Mouse (Mus musculus) liver, embryonic 14.5 days (tissue): ENCODE results near the gene Tnrc18. TPM values are rescaled to one million over a fixed set of nuclear protein-coding genes. Genes with fewer than 3 reads are reported as not detected.

Experiments used
- ATAC-seq: fragments of 200-750 bp; cut with Nextera tagmentation; 2 replicates; pipeline ENCODE4 v1.8.0; 2017; ENCODE audit warnings: moderate number of reproducible peaks, mild to moderate bottlenecking, moderate library complexity; ENCODE audit not compliant: insufficient read depth
- DNase-seq, 3 experiments: peaks; one replicate each; pipeline ENCODE4 v3.0.0-alpha.2; 2012 to 2013; ENCODE audit warnings: low read depth in 3 of 3, low spot score in 3 of 3
- H3K27ac ChIP-seq: fragments of 300-500 bp; sonication (generic); 2 replicates; pipeline ENCODE4 v1.5.1; 2014; ENCODE audit warnings: moderate library complexity, mild to moderate bottlenecking, control low read depth, inconsistent platforms
- H3K27me3 ChIP-seq: fragments of 300-500 bp; sonication (generic); 2 replicates; pipeline ENCODE4 v1.6.1; 2014; ENCODE audit warnings: mild to moderate bottlenecking, low read length, moderate library complexity; ENCODE audit not compliant: control insufficient read depth, insufficient read depth
- H3K36me3 ChIP-seq: fragments of 300-500 bp; sonication (generic); replicated peaks from 2 replicates; pipeline ENCODE4 v1.6.1; 2014; ENCODE audit warnings: low read depth; ENCODE audit not compliant: control insufficient read depth, insufficient read depth
- H3K4me1 ChIP-seq, 2 experiments: fragments of 200-500 bp in 1 of 2; fragments of 300-500 bp in 1 of 2; sonication (generic) in 1 of 2; replicated peaks; 2 replicates each; pipeline ENCODE4 v1.6.1; 2012 to 2014; ENCODE audit warnings: antibody characterized with exemption in 1 of 2, inconsistent platforms in 1 of 2, low read length in 1 of 2; ENCODE audit not compliant: control insufficient read depth in 2 of 2, insufficient read depth in 2 of 2
- H3K4me2 ChIP-seq: fragments of 300-500 bp; sonication (generic); 2 replicates; pipeline ENCODE4 v1.6.1; 2014; ENCODE audit warnings: low read depth, mild to moderate bottlenecking, control low read depth, moderate library complexity
- H3K4me3 ChIP-seq, 2 experiments: fragments of 200-500 bp in 1 of 2; fragments of 300-500 bp in 1 of 2; sonication (generic) in 1 of 2; 2 replicates each; pipeline ENCODE4 v1.5.1; 2012 to 2014; ENCODE audit warnings: low read depth in 2 of 2, low read length in 2 of 2, mild to moderate bottlenecking in 2 of 2, control low read depth in 1 of 2, inconsistent platforms in 1 of 2, moderate library complexity in 1 of 2; ENCODE audit not compliant: insufficient read depth in 1 of 2
- H3K9ac ChIP-seq: fragments of 300-500 bp; sonication (generic); replicated peaks from 2 replicates; pipeline ENCODE4 v1.6.1; 2014; ENCODE audit warnings: mild to moderate bottlenecking, control low read depth, moderate library complexity
- H3K9me3 ChIP-seq: fragments of 300-500 bp; sonication (generic); 2 replicates; pipeline ENCODE4 v1.6.1; 2016; ENCODE audit warnings: low read length, mixed read lengths; ENCODE audit not compliant: control insufficient read depth
- CTCF ChIP-seq: IDR thresholded peaks from 2 replicates; pipeline ENCODE4 v1.5.1; 2016; ENCODE audit warnings: antibody characterized with exemption, low read depth, control low read depth
- EP300 ChIP-seq: IDR thresholded peaks from 2 replicates; pipeline ENCODE4 v1.6.1; 2016; ENCODE audit warnings: antibody characterized with exemption, low read depth
- WGBS: fragments of 180-500 bp; shearing (Covaris S2); extraction: QIAGEN DNeasy Blood & Tissue Kit; methylation state at CpG from one replicate; pipeline ENCODE4 v1.1.7; 2014; ENCODE audit not compliant: insufficient replicate concordance; 5-methylcytosine and 5-hydroxymethylcytosine counted together
- polyA plus RNA-seq, 2 experiments: library from polyadenylated mRNA; depleted of rRNA in 1 of 2; stranded (reverse) in 1 of 2; unstranded in 1 of 2; fragments of >200 nt; fragmentation: Nextera tagmentation in 1 of 2; extraction: Ambion mirVana in 1 of 2; gene quantifications; 2 replicates each; pipeline versions ENCODE4 v1.2.1 to v1.2.3; 2012 to 2014

Tnrc18 gene
- polyA plus RNA-seq, 2 experiments = 2.3 to 2.9 TPM

DNA sequence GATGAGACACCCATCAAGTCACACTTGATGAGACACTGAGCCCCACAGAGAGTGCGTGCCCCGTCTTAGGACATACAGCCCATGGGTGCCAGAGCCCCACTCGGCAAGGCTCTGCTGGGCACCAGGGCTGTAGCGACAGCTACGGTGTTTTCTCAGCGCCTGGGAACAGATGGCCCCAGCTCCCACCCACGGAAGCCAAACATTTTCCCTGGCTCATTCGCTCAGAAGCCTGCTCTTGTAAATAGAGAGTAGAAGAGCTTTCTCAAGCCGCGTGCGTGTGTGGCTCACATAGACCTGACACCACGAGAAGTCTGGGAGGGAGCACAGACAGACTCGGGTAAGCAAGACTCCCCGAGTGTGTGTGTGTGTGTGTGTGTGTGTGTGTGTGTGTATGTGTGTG is 125.2 kb downstream of the Tnrc18 start, which contains the start of gene Slc29a4:
Gene Slc29a4, plus strand, starts transcription at position 265 of the 400 bp plus-strand sequence.
- DNase-seq = no peak
- H3K27me3 ChIP-seq = no peaks in the 10 kb centered on the region
- no peak for ATAC-seq
- H3K36me3 ChIP-seq = no peaks in the 10 kb centered on the region
- H3K4me1 ChIP-seq = no peaks in the 10 kb centered on the region
- H3K9ac ChIP-seq = no peak within 1 kb of the TSS
- no peak for TF ChIP-seq CTCF
- TF ChIP-seq EP300 = no peak
- no peak within 1 kb of the TSS for H3K27ac ChIP-seq
- no peak within 1 kb of the TSS for H3K4me2 ChIP-seq
- H3K9me3 ChIP-seq = no peaks in the 10 kb centered on the region
- WGBS = 49% methylated on average over 14 of the region's 14 CpGs
- no peak within 1 kb of the TSS for H3K4me3 ChIP-seq

DNA sequence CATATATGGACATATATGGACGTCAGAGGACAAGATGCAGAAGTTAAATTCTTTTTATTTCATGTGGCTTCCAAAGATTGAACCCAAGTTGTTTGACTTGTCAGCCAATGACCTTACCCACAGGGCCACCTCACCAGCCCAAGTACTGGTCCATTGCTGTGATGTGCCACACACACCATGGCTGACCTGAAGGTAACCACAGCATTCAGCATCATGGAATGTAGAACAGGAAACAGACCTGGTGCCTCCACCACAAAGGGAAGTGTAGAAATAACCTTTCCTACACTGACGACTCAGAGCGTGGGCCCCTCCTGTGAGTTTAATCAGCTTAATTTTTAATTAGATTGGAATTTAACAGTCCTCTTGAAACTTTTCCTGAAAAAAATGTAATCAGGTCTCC is 127.1 kb downstream of the Tnrc18 start:
- no peak for TF ChIP-seq CTCF
- no peak for TF ChIP-seq EP300
- Histone ChIP-seq H3K4me1 (no peaks in the 10 kb centered on the region), H3K27ac (no peak overlapping the region), H3K9me3 (no peaks in the 10 kb centered on the region), H3K36me3 (no peaks in the 10 kb centered on the region), H3K4me2 (no peak overlapping the region), H3K9ac (no peak overlapping the region), H3K4me3 (no peak overlapping the region), H3K27me3 (no peaks in the 10 kb centered on the region)
- ATAC-seq (no peak), DNase-seq (no peak)
- 38% methylated on average over 3 of the region's 3 CpGs for WGBS

GRCm38 (mm10) chr5:142688866-142689265 is 128.6 kb downstream of the Tnrc18 start:
- H3K4me3 ChIP-seq = no peak overlapping the region
- H3K27me3 ChIP-seq = no peaks in the 10 kb centered on the region
- DNase-seq (no peak), ATAC-seq (no peak)
- 50% methylated on average over 6 of the region's 6 CpGs for WGBS
- no peak overlapping the region for H3K4me2 ChIP-seq
- H3K9ac ChIP-seq = no peak overlapping the region
- H3K9me3 ChIP-seq = no peaks in the 10 kb centered on the region
- no peaks in the 10 kb centered on the region for H3K4me1 ChIP-seq
- TF ChIP-seq EP300 (no peak), CTCF (no peak)
- no peak overlapping the region for H3K27ac ChIP-seq
- H3K36me3 ChIP-seq = no peaks in the 10 kb centered on the region

GRCm38 (mm10) chr5:142682529-142682928 is 134.9 kb downstream of the Tnrc18 start:
- no peaks in the 10 kb centered on the region for H3K36me3 ChIP-seq
- no peak for ATAC-seq
- WGBS = 73% methylated on average over 5 of the region's 5 CpGs
- no peaks in the 10 kb centered on the region for H3K9me3 ChIP-seq
- DNase-seq = no peak
- H3K4me2 ChIP-seq = no peak overlapping the region
- H3K4me1 ChIP-seq = peaks cover 3 to 12% of the 10 kb centered on the region in 2 experiments
- TF ChIP-seq EP300 (no peak), CTCF (no peak)
- no peaks in the 10 kb centered on the region for H3K27me3 ChIP-seq
- H3K9ac ChIP-seq = no peak overlapping the region
- no peak overlapping the region for H3K27ac ChIP-seq
- H3K4me3 ChIP-seq = no peak overlapping the region

- peaks cover 3 to 14% of the 10 kb centered on the region in 2 experiments for H3K4me1 ChIP-seq
- H3K4me3 ChIP-seq = no peak overlapping the region
- no peaks in the 10 kb centered on the region for H3K9me3 ChIP-seq
- no peak overlapping the region for H3K4me2 ChIP-seq
- TF ChIP-seq EP300 = no peak
- no peak for TF ChIP-seq CTCF
- DNase-seq = no peak
- WGBS = 77% methylated on average over 3 of the region's 3 CpGs
- no peak for ATAC-seq
- H3K36me3 ChIP-seq = no peaks in the 10 kb centered on the region
- no peak overlapping the region for H3K9ac ChIP-seq
- H3K27ac ChIP-seq = no peak overlapping the region
- H3K27me3 ChIP-seq = no peaks in the 10 kb centered on the region
Measured at GRCm38 (mm10) chr5:142681911-142682310, 135.6 kb downstream of the Tnrc18 start.
